Mouse (Mus musculus) liver, embryonic 13.5 days (tissue): ENCODE measurements around the gene Fgfr2. TPM values are rescaled to one million over a fixed set of nuclear protein-coding genes. Genes with fewer than 3 reads are reported as not detected.

Source experiments
- ATAC-seq: fragments of 200-750 bp; cut with Nextera tagmentation; 2 replicates; pipeline ENCODE4 v1.8.0; 2017; ENCODE audit warnings: low read depth, mild to moderate bottlenecking, moderate number of reproducible peaks, moderate library complexity
- DNase-seq: peaks from one replicate; pipeline ENCODE4 v3.0.0; 2022
- H3K27ac ChIP-seq: fragments of 300-500 bp; sonication (generic); 2 replicates; pipeline ENCODE4 v1.5.1; 2015; ENCODE audit warnings: moderate library complexity, mild to moderate bottlenecking, inconsistent platforms
- H3K27me3 ChIP-seq: fragments of 300-500 bp; sonication (generic); 2 replicates; pipeline ENCODE4 v1.6.1; 2015; ENCODE audit warnings: mild to moderate bottlenecking, inconsistent platforms
- H3K36me3 ChIP-seq: fragments of 300-500 bp; sonication (generic); 2 replicates; pipeline ENCODE4 v1.6.1; 2015; ENCODE audit warnings: mild to moderate bottlenecking, inconsistent platforms
- H3K4me1 ChIP-seq: fragments of 300-500 bp; sonication (generic); replicated peaks from 2 replicates; pipeline ENCODE4 v1.6.1; 2015; ENCODE audit warnings: inconsistent platforms
- H3K4me2 ChIP-seq: fragments of 300-500 bp; sonication (generic); 2 replicates; pipeline ENCODE4 v1.6.1; 2015; ENCODE audit warnings: inconsistent platforms, mild to moderate bottlenecking, moderate library complexity
- H3K4me3 ChIP-seq: fragments of 300-500 bp; sonication (generic); replicated peaks from 2 replicates; pipeline ENCODE4 v1.5.1; 2015; ENCODE audit warnings: mild to moderate bottlenecking, inconsistent platforms
- H3K9ac ChIP-seq: fragments of 300-500 bp; sonication (generic); 2 replicates; pipeline ENCODE4 v1.6.1; 2015; ENCODE audit warnings: mild to moderate bottlenecking, inconsistent platforms
- H3K9me3 ChIP-seq: fragments of 300-500 bp; sonication (generic); replicated peaks from 2 replicates; pipeline ENCODE4 v1.6.1; 2016; ENCODE audit warnings: inconsistent platforms
- WGBS: fragments of 180-500 bp; shearing (Covaris S2); methylation state at CpG from one replicate; pipeline ENCODE4 v1.1.7; 2015; ENCODE audit not compliant: insufficient replicate concordance; 5-methylcytosine and 5-hydroxymethylcytosine counted together
- polyA plus RNA-seq: library from polyadenylated mRNA; unstranded; fragments of >200 nt; fragmentation: Nextera tagmentation; extraction: Ambion mirVana; gene quantifications from 2 replicates; pipeline ENCODE4 v1.2.1, GENCODE M21; 2015

Gene Fgfr2
- polyA plus RNA-seq, 1 experiment from 2014 or later = 8.9 TPM

DNA sequence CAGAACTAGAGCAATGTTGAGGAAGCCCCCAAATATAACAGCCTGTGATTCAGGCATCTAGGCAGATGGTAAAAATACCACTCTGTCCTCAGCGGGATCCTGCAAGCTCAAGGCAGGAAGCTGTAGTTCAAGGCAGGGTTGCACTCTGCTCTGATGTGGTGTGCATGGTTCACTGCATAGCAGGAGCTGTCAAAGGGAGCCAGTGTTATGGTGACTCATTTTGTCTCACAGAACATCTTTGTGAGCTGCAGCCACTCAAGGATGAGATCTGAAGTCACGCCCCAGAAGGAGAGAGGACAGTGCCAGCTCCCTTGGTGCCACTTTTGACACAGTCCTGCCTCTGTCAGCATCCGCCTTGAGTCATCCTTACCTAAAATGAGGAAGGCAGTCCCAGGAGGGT lies 1185.5 kb downstream of the Fgfr2 start:
- no peak for DNase-seq
- H3K4me1 ChIP-seq = no peaks in the 10 kb centered on the region
- WGBS = 56% methylated on average over 3 of the region's 3 CpGs
- ATAC-seq = no peak
- H3K27me3 ChIP-seq = no peaks in the 10 kb centered on the region
- H3K4me3 ChIP-seq = no peak overlapping the region
- H3K9ac ChIP-seq = no peak overlapping the region
- no peaks in the 10 kb centered on the region for H3K36me3 ChIP-seq
- H3K27ac ChIP-seq = no peak overlapping the region
- no peak overlapping the region for H3K4me2 ChIP-seq
- H3K9me3 ChIP-seq = no peaks in the 10 kb centered on the region

DNA sequence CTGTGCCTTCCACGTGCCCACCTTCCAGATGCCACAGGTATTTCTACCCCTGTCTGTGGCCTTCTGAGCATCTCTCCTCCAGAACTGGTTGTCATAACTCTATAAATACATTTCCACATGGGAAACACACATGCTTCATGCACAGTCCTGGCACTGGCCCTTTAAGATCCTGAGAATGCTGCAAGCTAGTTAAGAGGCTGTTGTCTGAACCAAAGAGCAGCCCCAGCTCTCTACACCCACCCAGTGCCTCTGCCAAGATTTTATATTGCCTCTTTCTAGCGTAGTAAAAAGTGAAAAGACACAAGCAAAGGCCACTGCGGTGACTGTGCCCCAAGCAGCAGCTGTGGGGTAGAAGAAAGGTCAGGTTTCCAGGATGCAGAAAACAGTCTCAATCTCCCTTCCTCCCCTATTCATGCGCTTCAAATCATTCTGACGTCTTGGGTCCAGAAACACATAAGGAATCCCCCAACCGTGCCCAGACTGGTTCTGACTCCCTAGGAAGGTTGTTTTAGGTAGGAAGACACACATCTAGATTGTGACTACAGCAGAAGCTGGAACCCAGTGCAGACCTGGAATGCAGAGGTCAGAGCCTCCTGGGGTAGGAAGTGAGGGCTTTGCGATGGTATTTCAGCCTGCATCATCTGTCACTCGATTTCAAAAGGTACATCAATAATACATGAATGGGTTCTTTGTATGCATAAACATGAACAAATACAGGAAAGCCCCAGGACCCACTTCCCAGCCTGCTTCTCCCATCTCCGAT lies 1195.7 kb downstream of the Fgfr2 start:
- DNase-seq (no peak), ATAC-seq (no peak)
- Histone ChIP-seq H3K4me3 (no peak overlapping the region), H3K4me1 (no peaks in the 10 kb centered on the region), H3K4me2 (no peak overlapping the region), H3K36me3 (no peaks in the 10 kb centered on the region), H3K27ac (no peak overlapping the region), H3K9me3 (no peaks in the 10 kb centered on the region), H3K27me3 (no peaks in the 10 kb centered on the region), H3K9ac (no peak overlapping the region)
- WGBS = 49% methylated on average over 9 of the region's 9 CpGs

DNA sequence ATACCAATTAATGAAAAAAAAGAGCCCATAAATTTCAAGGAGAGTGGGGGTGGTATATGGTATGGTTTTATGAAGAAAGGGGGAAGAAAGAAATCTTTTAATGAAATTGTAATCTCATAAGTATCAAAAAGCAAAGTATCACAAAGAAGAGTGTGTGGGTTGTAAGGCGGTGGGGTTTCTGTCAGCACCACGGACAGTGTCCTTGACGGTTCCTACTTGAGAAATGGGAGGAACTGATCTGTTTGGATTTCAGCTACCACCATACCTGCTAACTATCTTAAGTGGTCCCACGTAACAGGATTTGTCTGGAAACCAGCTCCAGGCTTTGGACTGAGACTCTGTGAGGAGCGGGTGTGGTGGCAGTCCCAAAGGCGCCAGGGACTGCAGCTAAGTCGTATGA lies 1205.8 kb downstream of the Fgfr2 start:
- H3K9ac ChIP-seq = no peak overlapping the region
- no peaks in the 10 kb centered on the region for H3K9me3 ChIP-seq
- no peaks in the 10 kb centered on the region for H3K36me3 ChIP-seq
- ATAC-seq = no peak
- 38% methylated on average over 7 of the region's 7 CpGs for WGBS
- no peak for DNase-seq
- H3K27ac ChIP-seq = no peak overlapping the region
- H3K27me3 ChIP-seq = no peaks in the 10 kb centered on the region
- H3K4me2 ChIP-seq = no peak overlapping the region
- H3K4me1 ChIP-seq = no peaks in the 10 kb centered on the region
- H3K4me3 ChIP-seq = no peak overlapping the region

DNA sequence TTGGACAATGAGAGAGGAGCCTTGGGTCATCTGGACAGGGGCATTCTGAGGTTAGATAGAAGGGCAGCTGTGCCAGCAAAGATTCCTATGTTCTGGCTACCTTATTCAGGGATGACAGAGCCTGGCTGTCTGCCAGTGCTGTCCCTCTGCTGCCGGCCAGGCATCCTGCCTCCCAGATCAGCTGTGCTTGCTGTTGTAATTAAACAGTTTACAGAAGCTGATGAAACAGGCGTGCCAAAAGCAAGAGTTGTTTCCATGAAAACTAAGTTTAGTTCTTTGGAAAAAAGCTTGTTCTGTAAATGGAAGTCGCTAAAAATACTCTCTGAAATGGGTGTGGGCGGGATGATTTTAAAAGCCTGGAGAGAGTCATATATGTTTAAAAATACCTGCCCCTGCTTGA lies 1213.5 kb downstream of the Fgfr2 start:
- no peak overlapping the region for H3K27ac ChIP-seq
- H3K4me3 ChIP-seq = no peak overlapping the region
- H3K9ac ChIP-seq = no peak overlapping the region
- WGBS = 53% methylated on average over 4 of the region's 4 CpGs
- no peaks in the 10 kb centered on the region for H3K27me3 ChIP-seq
- H3K36me3 ChIP-seq = no peaks in the 10 kb centered on the region
- H3K4me1 ChIP-seq = no peaks in the 10 kb centered on the region
- H3K4me2 ChIP-seq = no peak overlapping the region
- H3K9me3 ChIP-seq = no peaks in the 10 kb centered on the region
- DNase-seq = no peak
- ATAC-seq = no peak

DNA sequence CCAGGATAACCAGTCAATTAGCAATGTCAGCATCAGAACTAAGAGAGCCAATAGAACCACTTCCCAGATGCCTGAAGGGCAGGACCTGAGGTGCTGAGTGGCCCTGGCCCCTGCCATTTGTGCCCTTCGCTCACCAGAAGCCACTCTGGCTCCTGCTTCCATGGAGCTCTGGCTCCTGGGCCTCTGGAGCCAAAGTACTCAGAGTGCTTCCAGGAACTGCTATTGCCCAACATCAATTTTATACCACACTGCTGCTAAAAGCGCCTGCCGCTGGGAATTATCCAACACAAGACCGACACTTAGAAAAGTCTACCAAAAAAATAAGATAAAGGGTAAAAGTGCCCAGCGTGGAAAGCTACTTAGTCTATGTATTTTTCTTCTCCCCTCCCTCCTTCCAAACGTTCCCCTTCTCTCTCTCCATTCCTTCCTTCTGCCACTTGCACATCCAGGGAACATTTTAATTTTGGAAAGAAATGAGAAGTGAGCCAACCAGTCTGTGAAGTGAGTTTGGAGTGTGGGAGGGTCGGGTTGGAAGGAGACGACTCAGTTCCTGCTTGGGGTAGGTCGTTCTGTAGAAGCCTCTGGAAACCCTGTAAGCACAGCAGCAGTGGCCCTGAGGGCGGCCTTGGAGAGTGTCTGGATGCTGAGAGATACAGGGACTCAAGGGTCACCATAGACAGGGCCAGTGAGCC lies 1216.5 kb downstream of the Fgfr2 start:
- DNase-seq (no peak), ATAC-seq (no peak)
- no peak overlapping the region for H3K9ac ChIP-seq
- H3K4me1 ChIP-seq = no peaks in the 10 kb centered on the region
- no peaks in the 10 kb centered on the region for H3K9me3 ChIP-seq
- no peaks in the 10 kb centered on the region for H3K36me3 ChIP-seq
- no peak overlapping the region for H3K27ac ChIP-seq
- H3K4me2 ChIP-seq = no peak overlapping the region
- H3K27me3 ChIP-seq = no peaks in the 10 kb centered on the region
- 59% methylated on average over 10 of the region's 10 CpGs for WGBS
- no peak overlapping the region for H3K4me3 ChIP-seq

DNA sequence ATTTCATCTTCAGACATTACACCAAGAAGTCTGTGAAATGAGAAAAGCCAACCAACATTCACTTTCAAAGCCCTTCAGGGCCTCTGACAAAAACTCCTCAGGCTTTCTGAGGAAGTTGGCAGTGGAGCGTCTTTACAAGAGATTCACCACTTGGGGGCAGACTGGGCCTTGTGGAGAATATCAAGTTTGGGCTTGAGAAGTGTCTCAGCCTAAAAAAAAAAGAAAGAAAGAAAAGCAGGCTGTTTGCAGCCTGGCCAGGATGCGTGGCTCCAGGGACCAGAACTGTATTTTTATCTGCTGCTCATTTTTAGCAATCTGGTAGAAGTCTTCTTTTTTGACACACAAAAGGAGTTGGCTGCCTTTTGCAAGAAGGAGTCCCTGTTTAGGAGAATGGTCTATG lies 1223.8 kb downstream of the Fgfr2 start:
- WGBS = 5% methylated on average over 2 of the region's 2 CpGs
- Histone ChIP-seq H3K4me2 (no peak overlapping the region), H3K36me3 (no peaks in the 10 kb centered on the region), H3K4me3 (no peak overlapping the region), H3K4me1 (no peaks in the 10 kb centered on the region), H3K27ac (no peak overlapping the region), H3K27me3 (no peaks in the 10 kb centered on the region), H3K9ac (no peak overlapping the region), H3K9me3 (no peaks in the 10 kb centered on the region)
- no peak for ATAC-seq
- DNase-seq = no peak

DNA sequence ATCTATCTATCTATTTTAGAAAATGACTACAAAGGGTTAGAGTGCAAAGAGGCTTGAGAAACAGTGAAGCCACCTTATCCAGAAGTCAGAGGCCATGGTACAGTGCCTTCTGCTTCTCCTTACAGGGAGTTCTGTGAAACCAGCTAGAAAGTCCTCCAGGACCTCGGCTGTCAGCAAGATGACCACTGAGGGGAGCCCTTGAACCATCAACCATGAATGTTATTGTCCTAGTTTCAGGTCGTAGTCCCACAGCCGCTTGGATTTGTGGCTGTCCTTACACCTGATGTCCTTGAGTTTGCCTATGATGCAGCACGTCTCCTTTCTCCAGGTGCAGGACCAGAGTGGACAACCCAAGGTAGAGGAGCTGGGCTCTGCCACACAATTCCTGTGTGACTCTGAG lies 1225.9 kb downstream of the Fgfr2 start:
- no peak for DNase-seq
- H3K9me3 ChIP-seq = no peaks in the 10 kb centered on the region
- WGBS = 24% methylated on average over 4 of the region's 4 CpGs

DNA sequence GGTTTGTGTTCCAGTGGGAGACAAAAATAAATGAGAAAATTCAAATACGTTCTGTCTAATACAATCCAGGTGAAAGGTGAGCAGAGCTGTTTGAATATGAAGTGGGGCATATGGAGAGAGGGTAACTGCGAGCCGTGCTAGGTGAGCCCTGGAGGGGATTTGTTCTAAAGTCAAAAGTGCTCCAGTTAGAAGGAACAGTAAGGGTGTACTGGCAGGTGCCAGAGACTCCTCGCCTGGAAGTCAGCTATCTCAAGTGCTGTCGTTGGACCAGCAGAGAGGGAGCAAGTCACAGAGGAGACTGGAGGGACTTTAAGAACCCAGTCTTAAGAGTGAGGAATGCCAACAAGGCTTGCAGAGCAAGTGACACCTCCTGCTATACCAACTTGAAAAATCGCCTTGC lies 1240.3 kb downstream of the Fgfr2 start:
- no peak overlapping the region for H3K27ac ChIP-seq
- H3K27me3 ChIP-seq = no peaks in the 10 kb centered on the region
- H3K9ac ChIP-seq = no peak overlapping the region
- WGBS = 51% methylated on average over 6 of the region's 6 CpGs
- H3K9me3 ChIP-seq = no peaks in the 10 kb centered on the region
- DNase-seq = no peak
- H3K4me2 ChIP-seq = no peak overlapping the region
- no peaks in the 10 kb centered on the region for H3K36me3 ChIP-seq
- no peak for ATAC-seq
- no peaks in the 10 kb centered on the region for H3K4me1 ChIP-seq
- H3K4me3 ChIP-seq = no peak overlapping the region

More for the DNA sequence above, 1225.9 kb downstream of the Fgfr2 start:
- Histone ChIP-seq H3K27ac (no peak overlapping the region), H3K4me2 (no peak overlapping the region), H3K4me1 (no peaks in the 10 kb centered on the region), H3K36me3 (no peaks in the 10 kb centered on the region), H3K9ac (no peak overlapping the region), H3K27me3 (no peaks in the 10 kb centered on the region), H3K4me3 (no peak overlapping the region)
- no peak for ATAC-seq

DNA sequence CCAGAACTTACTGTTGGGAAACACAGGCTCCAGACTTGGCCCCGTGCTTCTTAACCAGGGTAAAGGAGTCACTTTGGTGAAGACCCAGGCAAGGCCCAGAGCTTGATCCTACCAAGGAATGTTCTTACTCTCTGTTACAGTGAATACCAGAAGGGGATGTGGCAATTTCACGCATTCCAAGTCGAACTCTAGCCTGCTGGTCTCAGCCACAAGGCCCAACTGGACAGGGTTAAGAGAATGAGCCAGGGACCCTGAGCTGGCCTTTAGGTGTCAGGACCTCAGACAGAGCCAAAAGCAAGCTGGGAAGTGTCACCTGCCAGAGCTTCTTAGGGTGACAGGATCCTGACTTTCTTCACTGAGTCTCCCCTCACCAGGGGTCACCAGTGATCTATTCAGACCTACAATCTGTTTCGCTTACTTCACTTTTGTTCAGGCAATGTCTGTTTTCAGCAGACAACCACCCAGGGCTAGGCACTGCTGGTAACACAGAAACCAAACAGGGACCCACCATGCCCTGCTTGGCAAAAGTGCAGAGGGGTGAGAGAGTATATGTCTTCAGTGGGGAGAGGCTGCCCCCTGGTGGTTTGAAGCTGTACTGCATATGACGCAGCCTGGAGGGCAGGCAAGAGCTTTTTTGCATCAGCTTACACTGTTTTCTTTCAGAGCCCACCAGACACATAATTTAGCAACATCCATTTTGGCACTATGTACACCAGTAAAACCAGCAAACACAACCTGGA lies 1241.1 kb downstream of the Fgfr2 start:
- Histone ChIP-seq H3K4me2 (no peak overlapping the region), H3K27me3 (no peaks in the 10 kb centered on the region), H3K9me3 (no peaks in the 10 kb centered on the region), H3K4me1 (no peaks in the 10 kb centered on the region), H3K4me3 (no peak overlapping the region), H3K36me3 (no peaks in the 10 kb centered on the region), H3K27ac (no peak overlapping the region), H3K9ac (no peak overlapping the region)
- WGBS = 52% methylated on average over 5 of the region's 5 CpGs
- DNase-seq = peak; percentile 18
- ATAC-seq = no peak

DNA sequence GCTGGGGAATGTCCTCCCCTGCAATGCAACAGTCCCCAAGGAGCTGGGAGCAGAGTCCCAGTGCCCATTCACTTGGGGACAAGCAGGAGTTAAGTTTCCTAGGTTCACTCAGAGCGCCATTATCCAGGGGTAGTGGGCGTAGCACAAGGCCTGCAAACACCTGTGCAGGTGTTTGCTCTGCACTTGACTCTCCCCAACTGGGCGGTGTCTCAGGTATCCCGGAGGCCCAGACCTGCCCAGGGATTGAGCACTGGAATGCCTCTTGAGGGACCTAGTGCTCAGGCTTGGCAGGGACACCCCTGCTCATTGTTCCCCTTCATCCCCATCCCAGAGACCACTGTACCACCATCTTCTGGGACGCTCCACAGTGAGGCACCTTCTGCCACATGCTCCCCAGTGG lies 1243.0 kb downstream of the Fgfr2 start:
- Histone ChIP-seq H3K36me3 (no peaks in the 10 kb centered on the region), H3K9ac (no peak overlapping the region), H3K4me1 (no peaks in the 10 kb centered on the region), H3K27ac (no peak overlapping the region), H3K4me3 (no peak overlapping the region), H3K27me3 (no peaks in the 10 kb centered on the region), H3K9me3 (no peaks in the 10 kb centered on the region), H3K4me2 (no peak overlapping the region)
- WGBS = 65% methylated on average over 5 of the region's 5 CpGs
- ATAC-seq (no peak), DNase-seq (no peak)

DNA sequence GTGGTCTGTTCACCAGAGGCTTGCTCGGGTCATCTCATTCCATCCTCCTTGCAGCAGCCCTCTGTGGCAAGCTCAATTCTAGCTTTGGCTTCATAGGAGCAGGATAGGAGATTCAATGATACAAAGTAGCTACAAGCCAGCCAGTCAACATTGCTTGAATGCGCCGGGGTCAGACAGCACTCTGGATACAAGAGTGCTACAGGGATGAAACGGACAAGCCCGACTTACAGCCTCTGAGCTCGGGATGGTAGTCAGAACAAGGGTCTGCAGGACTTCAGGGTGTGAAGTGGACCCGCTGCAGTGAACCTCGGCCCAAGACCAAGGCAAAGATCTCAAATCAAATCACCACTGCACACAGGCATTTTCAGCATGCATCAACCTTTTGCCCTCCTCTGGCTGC lies 1244.3 kb downstream of the Fgfr2 start:
- Histone ChIP-seq H3K9me3 (no peaks in the 10 kb centered on the region), H3K4me1 (no peaks in the 10 kb centered on the region), H3K27ac (no peak overlapping the region), H3K9ac (no peak overlapping the region), H3K36me3 (no peaks in the 10 kb centered on the region), H3K27me3 (no peaks in the 10 kb centered on the region), H3K4me2 (no peak overlapping the region), H3K4me3 (no peak overlapping the region)
- WGBS = 51% methylated on average over 8 of the region's 8 CpGs
- DNase-seq (no peak), ATAC-seq (no peak)
